Mouse (Mus musculus) small intestine, adult 2 months (tissue): ENCODE measurements around the gene Slc9c1.

Experiments used
- CTCF ChIP-seq: fragments of 200-500 bp; IDR thresholded peaks from 2 replicates; pipeline ENCODE4 v1.5.1; 2012; ENCODE audit warnings: low read depth, mild to moderate bottlenecking, control low read depth, inconsistent platforms, low read length, moderate library complexity, mixed read lengths; ENCODE audit not compliant: insufficient replicate concordance, insufficient read length; ENCODE audit errors: extremely low read depth
- POLR2A ChIP-seq: fragments of 200-500 bp; IDR thresholded peaks from 2 replicates; pipeline ENCODE4 v1.6.1; 2012; ENCODE audit warnings: low read depth, mild to moderate bottlenecking, control low read depth, inconsistent platforms, low read length, moderate library complexity

DNA sequence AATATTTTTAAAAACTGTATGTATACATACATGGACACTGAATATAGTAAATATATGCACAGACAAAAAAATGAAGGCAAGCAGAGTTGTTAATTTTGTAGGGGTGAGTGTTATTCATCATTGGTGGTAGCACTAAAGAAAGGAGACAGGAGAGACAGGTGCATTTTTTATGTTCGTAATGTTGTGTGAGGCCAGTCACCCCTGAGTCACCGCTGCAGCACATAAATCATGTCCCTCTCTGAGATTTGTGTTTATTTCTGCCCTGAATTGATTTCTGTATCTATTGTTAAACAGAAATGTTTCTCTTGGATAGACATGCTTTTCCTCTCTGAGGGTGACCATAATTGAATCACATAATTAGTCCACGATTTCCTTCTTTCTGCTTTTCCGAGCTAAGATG, 97.3 kb downstream of the Slc9c1 start:
- TF ChIP-seq CTCF (no peak), POLR2A (no peak)
